Mouse (Mus musculus) heart, embryonic 15.5 days (tissue): ENCODE data around the gene Spz1. TPM values are rescaled to one million over a fixed set of nuclear protein-coding genes. Genes with fewer than 3 reads are reported as not detected.
A peak's percentile ranks its signal among the peaks of the same experiment; 100 is the strongest.
"Not testable (repeated sequence)": the region's sequence is repeated elsewhere in the genome, so short reads cannot be mapped to it uniquely, and the experiment has no call there.

Source experiments
- ATAC-seq: fragments of 200-750 bp; cut with Nextera tagmentation; replicated peaks from 2 replicates; pipeline ENCODE4 v1.8.0; 2017; ENCODE audit warnings: low read depth, moderate TSS enrichment; ENCODE audit not compliant: insufficient number of reproducible peaks, insufficient read depth, low FRiP score
- H3K27ac ChIP-seq: fragments of 300-500 bp; sonication (generic); 2 replicates; pipeline ENCODE4 v1.5.1; 2015; ENCODE audit warnings: mild to moderate bottlenecking, inconsistent platforms
- H3K27me3 ChIP-seq: fragments of 300-500 bp; sonication (generic); 2 replicates; pipeline ENCODE4 v1.6.1; 2015; ENCODE audit warnings: inconsistent platforms
- H3K36me3 ChIP-seq: fragments of 300-500 bp; sonication (generic); 2 replicates; pipeline ENCODE4 v1.6.1; 2015; ENCODE audit warnings: mild to moderate bottlenecking, inconsistent platforms
- H3K4me1 ChIP-seq: fragments of 300-500 bp; sonication (generic); replicated peaks from 2 replicates; pipeline ENCODE4 v1.6.1; 2015; ENCODE audit warnings: inconsistent platforms
- H3K4me2 ChIP-seq: fragments of 300-500 bp; sonication (generic); 2 replicates; pipeline ENCODE4 v1.6.1; 2015; ENCODE audit warnings: inconsistent platforms, mild to moderate bottlenecking, moderate library complexity
- H3K4me3 ChIP-seq: fragments of 300-500 bp; sonication (generic); 2 replicates; pipeline ENCODE4 v1.5.1; 2015; ENCODE audit warnings: mild to moderate bottlenecking, inconsistent platforms
- H3K9ac ChIP-seq: fragments of 300-500 bp; sonication (generic); 2 replicates; pipeline ENCODE4 v1.6.1; 2015; ENCODE audit warnings: mild to moderate bottlenecking, inconsistent platforms
- H3K9me3 ChIP-seq: fragments of 300-500 bp; sonication (generic); replicated peaks from 2 replicates; pipeline ENCODE4 v1.6.1; 2016; ENCODE audit warnings: inconsistent platforms
- WGBS: fragments of 180-500 bp; shearing (Covaris S2); methylation state at CpG from one replicate; pipeline ENCODE4 v1.1.7; 2015; ENCODE audit warnings: mixed read lengths; 5-methylcytosine and 5-hydroxymethylcytosine counted together
- polyA plus RNA-seq: library from polyadenylated mRNA; unstranded; fragments of >200 nt; fragmentation: Nextera tagmentation; extraction: Ambion mirVana; gene quantifications from 2 replicates; pipeline ENCODE4 v1.2.1, GENCODE M21; 2015

Gene Spz1
- polyA plus RNA-seq, result not detected in 2 replicates

GRCm38 (mm10) chr13:92576072-92576471, at the start of gene Spz1:
Gene Spz1 (minus strand): TSS chr13:92576172.
- no peak for ATAC-seq
- Histone ChIP-seq H3K9me3 (no peaks in the 10 kb centered on the region), H3K4me1 (peaks cover 7% of the 10 kb centered on the region), H3K4me2 (no peak within 1 kb of the TSS), H3K27ac (no peak within 1 kb of the TSS), H3K9ac (no peak within 1 kb of the TSS), H3K4me3 (no peak within 1 kb of the TSS), H3K27me3 (no peaks in the 10 kb centered on the region), H3K36me3 (no peaks in the 10 kb centered on the region)

- no peak for ATAC-seq
- H3K4me2 ChIP-seq, result no peak overlapping the region
- no peak overlapping the region for H3K9ac ChIP-seq
- peaks cover 8% of the 10 kb centered on the region for H3K4me1 ChIP-seq
- H3K27me3 ChIP-seq, result no peaks in the 10 kb centered on the region
- H3K27ac ChIP-seq, result no peak overlapping the region
- H3K36me3 ChIP-seq, result no peaks in the 10 kb centered on the region
- no peaks in the 10 kb centered on the region for H3K9me3 ChIP-seq
- WGBS, result 77% methylated on average over 8 of the region's 8 CpGs
- no peak overlapping the region for H3K4me3 ChIP-seq
These were observed 40.5 kb upstream of the Spz1 start for GRCm38 (mm10) chr13:92616459-92616858.

GRCm38 (mm10) chr13:92615201-92615600, 39.2 kb upstream of the Spz1 start:
- H3K27ac ChIP-seq, result no peak overlapping the region

GRCm38 (mm10) chr13:92613094-92613493, 37.1 kb upstream of the Spz1 start:
- no peak for ATAC-seq
- 74% methylated on average over 5 of the region's 5 CpGs for WGBS
- no peaks in the 10 kb centered on the region for H3K9me3 ChIP-seq
- H3K4me2 ChIP-seq, result no peak overlapping the region
- no peak overlapping the region for H3K27ac ChIP-seq
- H3K9ac ChIP-seq, result no peak overlapping the region
- H3K4me1 ChIP-seq, result peaks cover 20% of the 10 kb centered on the region
- H3K27me3 ChIP-seq, result no peaks in the 10 kb centered on the region
- no peak overlapping the region for H3K4me3 ChIP-seq
- H3K36me3 ChIP-seq, result no peaks in the 10 kb centered on the region

More at GRCm38 (mm10) chr13:92615201-92615600, 39.2 kb upstream of the Spz1 start:
- Histone ChIP-seq H3K4me2 (no peak overlapping the region), H3K9me3 (no peaks in the 10 kb centered on the region), H3K27me3 (no peaks in the 10 kb centered on the region), H3K4me1 (peaks cover 9% of the 10 kb centered on the region), H3K4me3 (no peak overlapping the region), H3K36me3 (no peaks in the 10 kb centered on the region), H3K9ac (no peak overlapping the region)
- 79% methylated on average over 5 of the region's 5 CpGs for WGBS
- no peak for ATAC-seq

GRCm38 (mm10) chr13:92611917-92612316, 35.9 kb upstream of the Spz1 start:
- H3K9ac ChIP-seq, result peak overlapping the region; percentile 79
- no peaks in the 10 kb centered on the region for H3K9me3 ChIP-seq
- no peak for ATAC-seq
- H3K27me3 ChIP-seq, result no peaks in the 10 kb centered on the region
- no peaks in the 10 kb centered on the region for H3K36me3 ChIP-seq
- peaks cover 20% of the 10 kb centered on the region for H3K4me1 ChIP-seq
- H3K4me3 ChIP-seq, result peak overlapping the region; percentile 78
- WGBS, result 18% methylated on average over 7 of the region's 7 CpGs
- peak overlapping the region; percentile 87 for H3K4me2 ChIP-seq
- H3K27ac ChIP-seq, result no peak overlapping the region

GRCm38 (mm10) chr13:92611254-92611784, 35.3 kb upstream of the Spz1 start:
- peak; percentile 44 for ATAC-seq

GRCm38 (mm10) chr13:92610311-92611221, 34.6 kb upstream of the Spz1 start, which contains the start of gene Serinc5:
Gene Serinc5 (plus strand): TSS chr13:92611091.
- H3K36me3 ChIP-seq, result no peaks in the 10 kb centered on the region
- peaks cover 20% of the 10 kb centered on the region for H3K4me1 ChIP-seq
- under 1% methylated on average over 55 of the region's 55 CpGs for WGBS
- peak within 1 kb of the TSS; percentile 79 for H3K9ac ChIP-seq
- H3K9me3 ChIP-seq, result no peaks in the 10 kb centered on the region
- ATAC-seq, result peak; percentile 97
- peak within 1 kb of the TSS; percentile 97 for H3K27ac ChIP-seq
- H3K4me3 ChIP-seq, result peak within 1 kb of the TSS; percentile 78
- peak within 1 kb of the TSS; percentile 87 for H3K4me2 ChIP-seq
- no peaks in the 10 kb centered on the region for H3K27me3 ChIP-seq

More at GRCm38 (mm10) chr13:92611254-92611784, 35.3 kb upstream of the Spz1 start:
- Histone ChIP-seq H3K36me3 (no peaks in the 10 kb centered on the region), H3K4me2 (peak overlapping the region; percentile 87), H3K27me3 (no peaks in the 10 kb centered on the region), H3K9ac (peak overlapping the region; percentile 79), H3K9me3 (no peaks in the 10 kb centered on the region), H3K27ac (peak overlapping the region; percentile 97), H3K4me3 (peak overlapping the region; percentile 78), H3K4me1 (peaks cover 20% of the 10 kb centered on the region)
- under 1% methylated on average over 43 of the region's 43 CpGs for WGBS

- 5% methylated on average over 13 of the region's 13 CpGs for WGBS
- peak overlapping the region; percentile 97 for H3K27ac ChIP-seq
- peak overlapping the region; percentile 78 for H3K4me3 ChIP-seq
- H3K9ac ChIP-seq, result peak overlapping the region; percentile 79
- H3K4me1 ChIP-seq, result peaks cover 20% of the 10 kb centered on the region
- H3K27me3 ChIP-seq, result no peaks in the 10 kb centered on the region
- peak overlapping the region; percentile 87 for H3K4me2 ChIP-seq
- 0 out of 2 replicates have a peak, but pooled peaks have one; percentile 11 for ATAC-seq
- no peaks in the 10 kb centered on the region for H3K36me3 ChIP-seq
- H3K9me3 ChIP-seq, result no peaks in the 10 kb centered on the region
These were observed 33.7 kb upstream of the Spz1 start for GRCm38 (mm10) chr13:92609486-92610310.

- H3K36me3 ChIP-seq, H3K27me3 ChIP-seq, ATAC-seq, H3K9ac ChIP-seq, H3K4me2 ChIP-seq, H3K4me3 ChIP-seq, H3K9me3 ChIP-seq, H3K27ac ChIP-seq: not testable (repeated sequence)
- 77% methylated on average over 4 of the region's 4 CpGs for WGBS
- peaks cover 12% of the 10 kb centered on the region for H3K4me1 ChIP-seq
These were observed 29.3 kb upstream of the Spz1 start for GRCm38 (mm10) chr13:92605306-92605705.

GRCm38 (mm10) chr13:92595424-92595823, 19.5 kb upstream of the Spz1 start:
- no peaks in the 10 kb centered on the region for H3K9me3 ChIP-seq
- H3K4me2 ChIP-seq, result no peak overlapping the region
- WGBS, result 61% methylated on average over 3 of the region's 3 CpGs
- ATAC-seq, result no peak
- no peak overlapping the region for H3K9ac ChIP-seq
- H3K27me3 ChIP-seq, result no peaks in the 10 kb centered on the region
- H3K27ac ChIP-seq, result no peak overlapping the region
- H3K4me3 ChIP-seq, result no peak overlapping the region
- peaks cover 22% of the 10 kb centered on the region for H3K4me1 ChIP-seq
- no peaks in the 10 kb centered on the region for H3K36me3 ChIP-seq

- no peak overlapping the region for H3K9ac ChIP-seq
- H3K27ac ChIP-seq, result no peak overlapping the region
- H3K4me2 ChIP-seq, result no peak overlapping the region
- H3K36me3 ChIP-seq, result no peaks in the 10 kb centered on the region
- no peak overlapping the region for H3K4me3 ChIP-seq
- peaks cover 22% of the 10 kb centered on the region for H3K4me1 ChIP-seq
- 84% methylated on average over 3 of the region's 3 CpGs for WGBS
- no peaks in the 10 kb centered on the region for H3K27me3 ChIP-seq
- H3K9me3 ChIP-seq, result no peaks in the 10 kb centered on the region
- ATAC-seq, result no peak
These were observed 18.9 kb upstream of the Spz1 start for GRCm38 (mm10) chr13:92594907-92595306.
